Mouse (Mus musculus): ENCODE measurements around the gene Akap9. TPM values are rescaled to one million over a fixed set of nuclear protein-coding genes. Genes with fewer than 3 reads are reported as not detected.

Akap9 gene
- polyA plus RNA-seq, 1 experiment from 2014 or later = 121 TPM

Other genes with a start within 250 kb of the Akap9 start
- gene Ankib1, start 125.1 kb upstream of the Akap9 start, polyA plus RNA-seq (2016; fragmentation: Nextera tagmentation; extraction: Ambion mirVana) = 8.3 and 9.1 TPM in 2 replicates
- 44.2 and 45.1 TPM in 2 replicates for gene Krit1, start 124.9 kb upstream of the Akap9 start, polyA plus RNA-seq (2016; fragmentation: Nextera tagmentation; extraction: Ambion mirVana)
- 0.11 and 0.34 TPM in 2 replicates for gene Lrrd1, start 82.9 kb upstream of the Akap9 start, polyA plus RNA-seq (2016; fragmentation: Nextera tagmentation; extraction: Ambion mirVana)
- 6.2 and 7.5 TPM in 2 replicates for gene Mterf1a, start 34.1 kb upstream of the Akap9 start, polyA plus RNA-seq (2016; fragmentation: Nextera tagmentation; extraction: Ambion mirVana)
- 59.5 and 68.9 TPM in 2 replicates for gene Cyp51, start 176.7 kb downstream of the Akap9 start, polyA plus RNA-seq (2016; fragmentation: Nextera tagmentation; extraction: Ambion mirVana)